Mouse (Mus musculus) heart, postnatal 0 days (tissue): ENCODE data around the gene Dio3.

ENCODE experiments used
- CTCF ChIP-seq: IDR thresholded peaks from 2 replicates; pipeline ENCODE4 v1.5.1; 2016; ENCODE audit warnings: antibody characterized with exemption, control low read depth, low read depth
- EP300 ChIP-seq: IDR thresholded peaks from 2 replicates; pipeline ENCODE4 v1.6.1; 2016; ENCODE audit warnings: antibody characterized with exemption, low read depth

- TF ChIP-seq CTCF (no peak), EP300 (no peak)
Measured at GRCm38 (mm10) chr12:110292816-110293215, 13.9 kb downstream of the Dio3 start.
